Mouse (Mus musculus) G1E (cell line): ENCODE data around the gene Lhfpl2. TPM values are rescaled to one million over a fixed set of nuclear protein-coding genes. Genes with fewer than 3 reads are reported as not detected.

Experiments
- ATAC-seq: 2 replicates; pipeline ENCODE4 v1.8.0; 2016; ENCODE audit warnings: mild to moderate bottlenecking; ENCODE audit not compliant: insufficient number of reproducible peaks, poor library complexity, low FRiP score, severe bottlenecking; ENCODE audit errors: extremely low read depth
- DNase-seq: peaks from one replicate; pipeline ENCODE4 v3.0.0; 2012; ENCODE audit warnings: low spot score
- H3K27me3 ChIP-seq: 2 replicates; pipeline ENCODE4 v1.6.1; 2012; ENCODE audit warnings: mild to moderate bottlenecking, low read length, inconsistent platforms; ENCODE audit not compliant: insufficient read depth
- H3K36me3 ChIP-seq: replicated peaks from 2 replicates; pipeline ENCODE3; 2012; ENCODE audit warnings: mild to moderate bottlenecking, inconsistent platforms
- H3K4me1 ChIP-seq: 2 replicates; pipeline ENCODE4 v1.6.1; 2012; ENCODE audit warnings: low read depth, low read length, inconsistent platforms, mixed read lengths; ENCODE audit not compliant: insufficient read depth
- H3K4me3 ChIP-seq: 2 replicates; pipeline ENCODE4 v1.5.1; 2012; ENCODE audit warnings: low read depth, mild to moderate bottlenecking, inconsistent platforms, low read length, moderate library complexity, mixed read lengths
- H3K9me3 ChIP-seq: replicated peaks from 2 replicates; pipeline ENCODE4 v1.6.1; 2012; ENCODE audit warnings: inconsistent platforms
- CTCF ChIP-seq: IDR thresholded peaks from 2 replicates; pipeline ENCODE4 v1.5.1; 2012; ENCODE audit warnings: low read depth, low read length, inconsistent platforms, mixed read lengths
- GATA1 ChIP-seq: IDR thresholded peaks from 2 replicates; pipeline ENCODE4 v1.6.1; 2012; ENCODE audit warnings: borderline replicate concordance, low read length, inconsistent platforms, mixed read lengths
- GATA2 ChIP-seq: IDR thresholded peaks from 2 replicates; pipeline ENCODE4 v1.6.1; 2012; ENCODE audit warnings: low read depth, low read length, inconsistent platforms, borderline replicate concordance
- POLR2AphosphoS5 ChIP-seq: IDR thresholded peaks from 2 replicates; pipeline ENCODE4 v1.6.1; 2012; ENCODE audit warnings: low read depth, low read length, inconsistent platforms; ENCODE audit not compliant: insufficient replicate concordance
- TAL1 ChIP-seq: conservative IDR thresholded peaks from 2 replicates; pipeline ENCODE4 v1.6.1; 2012; ENCODE audit warnings: low read depth, low read length, inconsistent platforms, mixed read lengths
- polyA plus RNA-seq: library from polyadenylated mRNA; stranded (reverse); fragments of >175 nt; gene quantifications from 2 replicates; pipeline ENCODE4 v1.2.3, GENCODE M21; 2012
- total RNA-seq, 2 experiments: library from RNA; stranded (forward) in 1 of 2; stranded (reverse) in 1 of 2; fragments of 200-1000 nt in 1 of 2; fragments of >200 nt in 1 of 2; fragmentation: Nextera tagmentation in 1 of 2; gene quantifications; 2 replicates each; pipeline ENCODE4 v1.2.3; 2014 to 2017

The Lhfpl2 gene
- total and polyA plus RNA-seq, 3 experiments = 0.16 TPM; not detected in 2

GRCm38 (mm10) chr13:94116705-94117410 lies 59.3 kb downstream of the Lhfpl2 start:
- H3K4me1 ChIP-seq = no peaks in the 10 kb centered on the region
- no peak overlapping the region for H3K4me3 ChIP-seq
- no peaks in the 10 kb centered on the region; the same call in 1 of the 2 replicates for H3K27me3 ChIP-seq
- TF ChIP-seq GATA2 (no peak), GATA1 (no peak), POLR2AphosphoS5 (no peak)
- no peak for ATAC-seq
- no peak for DNase-seq
- H3K36me3 ChIP-seq = no peaks in the 10 kb centered on the region
- H3K9me3 ChIP-seq = 0 out of 2 replicates have a peak, but pooled peaks cover 2% of the 10 kb centered on the region

GRCm38 (mm10) chr13:94117522-94117921 lies 59.9 kb downstream of the Lhfpl2 start:
- H3K4me3 ChIP-seq = no peak overlapping the region
- no peaks in the 10 kb centered on the region for H3K36me3 ChIP-seq
- DNase-seq = no peak
- H3K4me1 ChIP-seq = no peaks in the 10 kb centered on the region
- H3K27me3 ChIP-seq = no peaks in the 10 kb centered on the region; the same call in 1 of the 2 replicates
- TF ChIP-seq GATA2 = no peak
- TF ChIP-seq TAL1 = no peak
- TF ChIP-seq CTCF = no peak
- TF ChIP-seq POLR2AphosphoS5 = no peak
- no peak for TF ChIP-seq GATA1
- no peak for ATAC-seq
- 0 out of 2 replicates have a peak, but pooled peaks cover 2% of the 10 kb centered on the region for H3K9me3 ChIP-seq

- Histone ChIP-seq H3K4me1 (no peaks in the 10 kb centered on the region), H3K4me3 (no peak overlapping the region), H3K36me3 (no peaks in the 10 kb centered on the region), H3K9me3 (0 out of 2 replicates have a peak, but pooled peaks cover 2% of the 10 kb centered on the region), H3K27me3 (peaks cover 2% of the 10 kb centered on the region)
- DNase-seq (no peak), ATAC-seq (no peak)
- no peak for TF ChIP-seq TAL1
- no peak for TF ChIP-seq GATA1
- TF ChIP-seq GATA2 = no peak
- no peak for TF ChIP-seq POLR2AphosphoS5
- no peak for TF ChIP-seq CTCF
Measured at GRCm38 (mm10) chr13:94118091-94118490, 60.5 kb downstream of the Lhfpl2 start.

DNA sequence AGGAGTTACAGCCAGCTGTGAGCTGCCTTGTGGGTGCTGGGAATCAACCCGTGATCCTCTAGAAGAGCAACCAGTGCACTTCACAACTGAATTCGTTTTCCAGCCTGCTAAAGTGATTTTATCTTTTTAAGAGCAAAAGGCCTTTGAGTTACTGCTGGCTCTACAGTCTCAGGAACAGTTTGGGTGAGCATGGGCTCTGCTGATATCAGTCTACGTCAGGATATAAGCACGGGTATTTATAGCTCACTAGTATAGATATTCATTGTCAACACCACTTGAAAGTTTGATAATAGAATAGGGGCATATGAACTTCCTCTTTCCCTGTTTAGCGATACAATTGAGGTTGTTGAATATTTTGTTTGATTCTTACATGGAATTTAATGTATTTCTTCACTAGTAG lies 61.7 kb downstream of the Lhfpl2 start:
- H3K4me1 ChIP-seq = no peaks in the 10 kb centered on the region
- DNase-seq (no peak), ATAC-seq (no peak)
- peaks cover 2% of the 10 kb centered on the region for H3K27me3 ChIP-seq
- no peaks in the 10 kb centered on the region for H3K36me3 ChIP-seq
- H3K4me3 ChIP-seq = no peak overlapping the region
- 0 out of 2 replicates have a peak, but pooled peaks cover 2% of the 10 kb centered on the region for H3K9me3 ChIP-seq
- TF ChIP-seq GATA1 = no peak
- TF ChIP-seq CTCF = no peak
- TF ChIP-seq TAL1 = no peak
- no peak for TF ChIP-seq POLR2AphosphoS5
- no peak for TF ChIP-seq GATA2

DNA sequence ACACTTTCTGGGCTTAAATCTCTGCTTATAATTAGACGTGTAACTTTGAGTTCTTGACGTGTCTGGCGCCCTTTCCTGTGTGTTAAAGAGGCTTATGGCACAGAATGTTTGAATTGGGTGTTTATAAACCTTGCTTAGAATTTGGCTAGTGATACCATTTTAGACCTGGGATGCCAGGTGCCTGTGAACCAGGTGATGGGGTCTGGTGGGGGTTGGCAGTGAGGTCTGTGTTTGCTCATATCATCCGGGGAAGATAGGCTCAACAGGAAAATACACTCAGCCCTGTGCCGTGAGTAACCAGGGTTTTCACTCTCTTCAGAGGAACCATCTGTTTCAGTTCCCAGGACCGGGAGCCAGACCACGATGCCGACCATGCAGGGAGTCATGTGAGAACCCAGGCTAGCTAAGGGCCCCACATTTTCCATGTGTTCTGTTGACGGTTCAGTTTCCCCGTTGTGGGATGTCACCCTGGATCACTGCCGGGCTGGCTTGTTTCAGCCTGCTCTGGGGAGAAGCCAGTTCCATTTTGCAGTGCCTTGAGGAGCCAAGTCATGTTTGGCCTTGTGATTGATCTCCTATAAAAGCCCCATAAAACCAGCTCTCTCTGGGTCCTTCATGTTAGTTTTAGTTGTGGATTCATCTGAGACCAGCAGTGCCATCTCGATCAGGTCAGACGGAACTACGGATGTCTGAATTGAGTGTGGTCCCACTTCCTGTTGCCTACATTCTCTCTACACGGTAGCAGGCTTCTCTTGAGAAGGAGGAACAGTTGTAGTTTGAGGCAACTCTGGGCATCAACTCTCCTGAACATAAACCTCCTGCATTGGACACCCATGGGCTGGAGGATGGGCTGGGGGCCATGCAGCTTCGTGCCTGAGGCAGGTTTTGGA lies 65.4 kb downstream of the Lhfpl2 start:
- Histone ChIP-seq H3K4me3 (no peak overlapping the region), H3K9me3 (no peaks in the 10 kb centered on the region), H3K27me3 (peaks cover 2% of the 10 kb centered on the region; the same call in 1 of the 2 replicates), H3K36me3 (no peaks in the 10 kb centered on the region), H3K4me1 (no peaks in the 10 kb centered on the region)
- no peak for ATAC-seq
- DNase-seq = no peak
- TF ChIP-seq POLR2AphosphoS5 (no peak), GATA1 (no peak), GATA2 (no peak), TAL1 (no peak), CTCF (no peak)

- no peaks in the 10 kb centered on the region for H3K9me3 ChIP-seq
- no peak for ATAC-seq
- no peaks in the 10 kb centered on the region for H3K4me1 ChIP-seq
- TF ChIP-seq GATA2 (no peak), GATA1 (no peak), CTCF (no peak), POLR2AphosphoS5 (no peak), TAL1 (no peak)
- H3K36me3 ChIP-seq = no peaks in the 10 kb centered on the region
- no peaks in the 10 kb centered on the region for H3K27me3 ChIP-seq
- no peak overlapping the region for H3K4me3 ChIP-seq
- no peak for DNase-seq
Measured at GRCm38 (mm10) chr13:94130394-94130793, 72.8 kb downstream of the Lhfpl2 start.
